Mouse (Mus musculus) embryo, embryonic 10.5 days (tissue): Measurements from ENCODE around the gene Bms1.

Experiments used
- DNase-seq: peaks from one replicate; pipeline ENCODE4 v3.0.0-alpha.2; 2015; ENCODE audit warnings: low spot score

Gene Bms1

GRCm38 (mm10) chr6:118366196-118366595 lies 53.1 kb downstream of the Bms1 start:
- DNase-seq, result no peak

DNA sequence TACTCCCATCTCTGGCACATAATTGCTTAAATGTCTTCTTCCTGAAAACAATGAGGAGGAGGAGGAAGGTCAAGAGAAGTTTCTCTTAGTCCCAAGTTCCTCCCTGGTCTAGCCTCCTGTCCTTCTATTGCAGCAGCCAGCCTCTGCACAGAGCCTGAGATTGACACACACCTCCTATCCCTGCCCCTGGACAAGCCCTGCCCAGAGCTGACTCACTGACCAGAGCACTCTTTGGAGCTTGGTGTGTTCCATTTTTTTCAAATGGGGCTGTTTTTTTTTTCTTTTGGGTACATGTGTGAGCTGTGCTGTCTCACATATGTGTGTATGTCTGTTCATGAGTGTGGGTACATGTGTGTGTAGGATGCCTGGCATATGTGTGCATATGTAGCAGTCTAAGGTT lies 53.5 kb downstream of the Bms1 start:
- no peak for DNase-seq

DNA sequence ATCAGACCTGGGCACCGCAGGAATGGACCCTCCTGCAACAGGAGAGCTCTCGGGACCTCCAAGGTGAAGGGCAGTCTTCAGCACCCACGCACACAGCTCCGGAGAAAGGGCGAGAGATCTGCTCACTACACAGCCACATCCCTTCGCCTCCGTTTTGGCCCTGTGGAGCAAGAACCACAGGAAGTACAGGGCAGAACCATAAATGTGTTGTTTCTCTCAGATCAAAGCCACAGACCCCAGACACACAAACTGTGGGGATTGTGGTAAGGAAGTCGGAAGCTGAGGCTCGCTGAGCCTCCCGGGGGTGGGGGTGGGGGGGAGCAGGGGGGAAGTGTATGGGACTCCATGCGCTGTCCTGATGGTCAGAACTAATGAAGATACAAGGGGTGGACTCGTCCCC lies 68.9 kb downstream of the Bms1 start:
- DNase-seq, result no peak

DNA sequence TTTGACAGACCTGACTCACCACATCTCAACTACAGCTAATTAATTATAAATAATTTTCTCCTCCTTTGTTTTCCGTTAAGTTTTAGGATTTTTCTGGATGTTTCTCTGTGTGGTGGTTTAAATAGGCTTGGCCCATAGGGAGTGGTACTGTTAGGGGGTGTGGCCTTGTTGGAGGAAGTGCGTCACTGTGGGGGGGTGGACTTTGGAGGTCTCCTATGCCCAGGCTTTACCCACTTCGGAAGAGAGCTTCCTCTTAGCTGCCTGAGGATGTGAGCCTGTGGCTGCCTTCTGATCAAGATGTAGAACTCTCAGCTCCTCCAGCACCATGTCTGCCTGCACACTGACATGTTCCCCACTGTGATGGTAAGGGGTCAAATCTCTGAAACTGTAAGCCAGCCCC lies 71.1 kb downstream of the Bms1 start:
- DNase-seq, result no peak

DNA sequence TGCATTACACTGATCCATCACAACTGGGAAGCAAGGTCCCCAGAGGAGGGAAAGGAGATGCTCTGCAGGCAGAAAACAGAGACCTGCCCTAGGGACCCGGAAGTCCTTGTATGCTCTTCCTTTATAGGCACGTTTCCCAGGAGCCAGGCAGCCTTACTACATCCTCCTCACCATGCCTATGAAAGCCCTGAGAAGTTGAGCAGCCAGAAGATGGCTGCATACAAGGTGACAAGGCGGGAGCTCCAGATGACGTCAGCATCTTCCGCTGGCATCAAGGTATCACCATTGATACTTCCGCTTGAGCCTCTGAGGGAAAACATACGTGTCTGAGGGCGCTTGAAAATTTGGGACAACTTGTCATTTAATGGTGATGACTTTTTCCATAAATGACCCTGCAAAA lies 72.0 kb downstream of the Bms1 start:
- DNase-seq, result no peak

GRCm38 (mm10) chr6:118341861-118342485 lies 77.3 kb downstream of the Bms1 start:
- no peak for DNase-seq

- no peak for DNase-seq
Observed at GRCm38 (mm10) chr6:118337660-118338059, 81.6 kb downstream of the Bms1 start.

GRCm38 (mm10) chr6:118336541-118337480 lies 82.5 kb downstream of the Bms1 start:
- DNase-seq, result no peak

GRCm38 (mm10) chr6:118335934-118336450 lies 83.3 kb downstream of the Bms1 start:
- DNase-seq, result no peak

GRCm38 (mm10) chr6:118333861-118334260 lies 85.4 kb downstream of the Bms1 start:
- no peak for DNase-seq
